Comparison of ENCODE assay signal across 10 mouse cellular contexts in genomic region chr10:81771404-81771777, GRCm38 (mm10). TPM values are rescaled to one million over a fixed set of nuclear protein-coding genes. Genes with fewer than 3 reads are reported as not detected.
DNase-seq lines count a peak whose midpoint lies in the region; ATAC-seq lines count a peak whose summit lies in the region.
"Not testable (repeated sequence)": the region's sequence is repeated elsewhere in the genome, so short reads cannot be mapped to it uniquely, and the experiment has no call there.
"Had no signal": no experiment of that assay in that cellular context is flagged by ENCODE, and none has a peak within 500 bp of the region (broad histone marks: within the 10 kb centered on the region; RNA-seq: fewer than 3 reads in every experiment).

No protein-coding gene starts in this region.

- not testable (repeated sequence) for H3K4me3 ChIP-seq in forebrain, embryonic 14.5 days (ENCODE audit: low read depth, low read length); hindbrain, embryonic 12.5 days; intestine, embryonic 14.5 days (ENCODE audit: low read depth, low read length); limb, embryonic 12.5 days (replicated peaks); lung, embryonic 16.5 days (ENCODE audit: low read length); midbrain, embryonic 14.5 days (replicated peaks; ENCODE audit: low read depth, low read length); neural tube, embryonic 13.5 days

- ATAC-seq in forebrain, embryonic 14.5 days: peak; percentile 57
- peak; percentile 62 for ATAC-seq in hindbrain, embryonic 12.5 days (ENCODE audit: low FRiP score)
- peak; percentile 24; the same call in 1 of the 2 replicates for ATAC-seq in intestine, embryonic 14.5 days (replicated peaks; ENCODE audit: low FRiP score, low TSS enrichment, low read depth)
- peak; percentile 66; the same call in 1 of the 2 replicates for ATAC-seq in limb, embryonic 12.5 days (ENCODE audit: insufficient number of reproducible peaks, insufficient read depth, low FRiP score, low TSS enrichment, low read depth)
- ATAC-seq in lung, embryonic 16.5 days (ENCODE audit: low read depth): peak; percentile 45; the same call in 1 of the 2 replicates
- peak; percentile 44; the same call in 1 of the 2 replicates for ATAC-seq in midbrain, embryonic 14.5 days (ENCODE audit: low FRiP score, low TSS enrichment)
- ATAC-seq in neural tube, embryonic 13.5 days (ENCODE audit: low read depth): peak; percentile 55; the same call in 1 of the 2 replicates

- H3K27ac ChIP-seq in forebrain, embryonic 14.5 days (ENCODE audit: low read depth, low read length); hindbrain, embryonic 12.5 days; intestine, embryonic 14.5 days (ENCODE audit: low read depth); limb, embryonic 12.5 days; lung, embryonic 16.5 days (ENCODE audit: low read length); midbrain, embryonic 14.5 days (replicated peaks; ENCODE audit: low read depth, low read length); neural tube, embryonic 13.5 days (replicated peaks): not testable (repeated sequence)

- not testable (repeated sequence) for H3K9me3 ChIP-seq in forebrain, embryonic 14.5 days (replicated peaks; ENCODE audit: control insufficient read depth, low read length); hindbrain, embryonic 12.5 days (replicated peaks); intestine, embryonic 14.5 days (ENCODE audit: control insufficient read depth, low read length); limb, embryonic 12.5 days; lung, embryonic 16.5 days (ENCODE audit: control insufficient read depth, low read length); midbrain, embryonic 14.5 days (ENCODE audit: control insufficient read depth, low read length); neural tube, embryonic 13.5 days

- H3K9ac ChIP-seq in forebrain, embryonic 14.5 days (ENCODE audit: low read length); hindbrain, embryonic 12.5 days; intestine, embryonic 14.5 days (ENCODE audit: low read length); limb, embryonic 12.5 days (replicated peaks); lung, embryonic 16.5 days (ENCODE audit: low read length); midbrain, embryonic 14.5 days (replicated peaks; ENCODE audit: low read length); neural tube, embryonic 13.5 days: not testable (repeated sequence)

- H3K4me1 ChIP-seq in forebrain, embryonic 14.5 days (ENCODE audit: control insufficient read depth, insufficient read depth, low read length); hindbrain, embryonic 12.5 days; intestine, embryonic 14.5 days (replicated peaks; ENCODE audit: control insufficient read depth, insufficient read depth, low read length); limb, embryonic 12.5 days (replicated peaks); lung, embryonic 16.5 days (replicated peaks; ENCODE audit: control insufficient read depth, insufficient read depth, low read length); midbrain, embryonic 14.5 days (ENCODE audit: control insufficient read depth, insufficient read depth, low read length); neural tube, embryonic 13.5 days (replicated peaks): not testable (repeated sequence)

- H3K36me3 ChIP-seq in forebrain, embryonic 14.5 days (ENCODE audit: control insufficient read depth, insufficient read depth, low read length); hindbrain, embryonic 12.5 days; intestine, embryonic 14.5 days (ENCODE audit: control insufficient read depth, insufficient read depth, low read length); limb, embryonic 12.5 days; lung, embryonic 16.5 days (ENCODE audit: control insufficient read depth, insufficient read depth, low read length); midbrain, embryonic 14.5 days (ENCODE audit: control insufficient read depth, insufficient read depth, low read length); neural tube, embryonic 13.5 days: not testable (repeated sequence)

- not testable (repeated sequence) for H3K4me2 ChIP-seq in forebrain, embryonic 14.5 days (ENCODE audit: low read length); hindbrain, embryonic 12.5 days (replicated peaks); intestine, embryonic 14.5 days (ENCODE audit: low read length); limb, embryonic 12.5 days; lung, embryonic 16.5 days (ENCODE audit: low read depth, low read length); midbrain, embryonic 14.5 days (ENCODE audit: low read length); neural tube, embryonic 13.5 days

- DNase-seq in forebrain, embryonic 14.5 days (ENCODE audit: low spot score); intestine, embryonic 14.5 days (ENCODE audit: low spot score); midbrain, embryonic 14.5 days: not testable (repeated sequence)

- not testable (repeated sequence) for H3K27me3 ChIP-seq in forebrain, embryonic 14.5 days (replicated peaks; ENCODE audit: control insufficient read depth, insufficient read depth, low read length); hindbrain, embryonic 12.5 days; intestine, embryonic 14.5 days (replicated peaks; ENCODE audit: control insufficient read depth, insufficient read depth, low read length); limb, embryonic 12.5 days; lung, embryonic 16.5 days (ENCODE audit: control insufficient read depth, insufficient read depth, low read depth, low read length); midbrain, embryonic 14.5 days (ENCODE audit: control insufficient read depth, insufficient read depth, low read length); neural tube, embryonic 13.5 days

- WGBS in forebrain, embryonic 14.5 days: no CpG with 5 or more reads among the region's 3 CpGs
- WGBS in hindbrain, embryonic 12.5 days: no CpG with 5 or more reads among the region's 3 CpGs
- WGBS in intestine, embryonic 14.5 days: no CpG with 5 or more reads among the region's 3 CpGs
- no CpG with 5 or more reads among the region's 3 CpGs for WGBS in limb, embryonic 12.5 days
- WGBS in lung, embryonic 16.5 days: no CpG with 5 or more reads among the region's 3 CpGs
- WGBS in midbrain, embryonic 14.5 days: no CpG with 5 or more reads among the region's 3 CpGs
- WGBS in neural tube, embryonic 13.5 days: no CpG with 5 or more reads among the region's 3 CpGs

RNA-seq across cellular contexts. Expression of gene Gm3055, which starts 0.4 kb away (rescaled TPM):
- polyA plus RNA-seq in forebrain, embryonic 14.5 days (2014; fragmentation: Nextera tagmentation; extraction: Ambion mirVana): 20.4 and 26.3 TPM in 2 replicates
- polyA plus RNA-seq in hindbrain, embryonic 12.5 days (2016; fragmentation: Nextera tagmentation; extraction: Ambion mirVana): 15.0 and 17.2 TPM in 2 replicates
- 10.2 and 11.7 TPM in 2 replicates for polyA plus RNA-seq in intestine, embryonic 14.5 days (2014; fragmentation: Nextera tagmentation; extraction: Ambion mirVana)
- 8.6 and 12.4 TPM in 2 replicates for polyA plus RNA-seq in limb, embryonic 12.5 days (2016; fragmentation: Nextera tagmentation; extraction: Ambion mirVana)
- 10.2 and 10.6 TPM in 2 replicates for polyA plus RNA-seq in lung, embryonic 16.5 days (2015; fragmentation: Nextera tagmentation; extraction: Ambion mirVana)
- 25.5 and 27.7 TPM in 2 replicates for polyA plus RNA-seq in midbrain, embryonic 14.5 days (2014; fragmentation: Nextera tagmentation; extraction: Ambion mirVana)
- 16.3 and 16.6 TPM in 2 replicates for polyA plus RNA-seq in neural tube, embryonic 13.5 days (2015; fragmentation: Nextera tagmentation; extraction: Ambion mirVana)

RNA-seq across cellular contexts. Expression of gene Gm4767, which starts 40.6 kb away (rescaled TPM):
- 3.1 and 4.8 TPM in 2 replicates for polyA plus RNA-seq in forebrain, embryonic 14.5 days (2014; fragmentation: Nextera tagmentation; extraction: Ambion mirVana)
- polyA plus RNA-seq in hindbrain, embryonic 12.5 days (2016; fragmentation: Nextera tagmentation; extraction: Ambion mirVana): 2.3 and 2.9 TPM in 2 replicates
- polyA plus RNA-seq in intestine, embryonic 14.5 days (2014; fragmentation: Nextera tagmentation; extraction: Ambion mirVana): 3.7 and 4.1 TPM in 2 replicates
- polyA plus RNA-seq in limb, embryonic 12.5 days (2016; fragmentation: Nextera tagmentation; extraction: Ambion mirVana): 2.9 and 3.7 TPM in 2 replicates
- 2.5 and 3.9 TPM in 2 replicates for polyA plus RNA-seq in lung, embryonic 16.5 days (2015; fragmentation: Nextera tagmentation; extraction: Ambion mirVana)
- polyA plus RNA-seq in midbrain, embryonic 14.5 days (2014; fragmentation: Nextera tagmentation; extraction: Ambion mirVana): 4.3 TPM in 2 replicates
- 3.1 and 4.6 TPM in 2 replicates for polyA plus RNA-seq in neural tube, embryonic 13.5 days (2015; fragmentation: Nextera tagmentation; extraction: Ambion mirVana)
- polyA plus RNA-seq: adrenal gland, adult 2 months; C2C12; lung, adult 2 months had no signal
